Mouse (Mus musculus) MEL (cell line): Measurements from ENCODE around the gene Faap100.

Experiments
- CHD1 ChIP-seq: IDR thresholded peaks from 2 replicates; pipeline ENCODE4 v1.6.1; 2012; ENCODE audit warnings: low read depth, mild to moderate bottlenecking, inconsistent platforms, low read length, improper control_type of control experiment
- CHD2 ChIP-seq: IDR thresholded peaks from 2 replicates; pipeline ENCODE4 v1.6.1; 2011; ENCODE audit warnings: low read length, improper control_type of control experiment
- CTCF ChIP-seq, 3 experiments: IDR thresholded peaks in 2 of 3; conservative IDR thresholded peaks in 1 of 3; 2 replicates each; pipeline ENCODE4 v1.5.1; 2011 to 2012; ENCODE audit warnings: low read length in 3 of 3, low read depth in 2 of 3, mild to moderate bottlenecking in 2 of 3, improper control_type of control experiment in 1 of 3, inconsistent platforms in 1 of 3, mixed read lengths in 1 of 3, moderate library complexity in 1 of 3; ENCODE audit not compliant: control insufficient read depth in 1 of 3, insufficient read depth in 1 of 3, poor library complexity in 1 of 3, severe bottlenecking in 1 of 3
- E2F4 ChIP-seq: IDR thresholded peaks from 2 replicates; pipeline ENCODE4 v1.6.1; 2011; ENCODE audit warnings: low read depth, low read length, improper control_type of control experiment, borderline replicate concordance
- HCFC1 ChIP-seq: IDR thresholded peaks from 2 replicates; pipeline ENCODE4 v1.6.1; 2012; ENCODE audit warnings: low read depth, mild to moderate bottlenecking, inconsistent platforms, low read length, improper control_type of control experiment, moderate library complexity
- KAT2A ChIP-seq: conservative IDR thresholded peaks from 2 replicates; pipeline ENCODE4 v1.6.1; 2012; ENCODE audit warnings: low read depth, low read length, improper control_type of control experiment, inconsistent platforms
- NELFE ChIP-seq: IDR thresholded peaks from 2 replicates; pipeline ENCODE4 v1.6.1; 2011; ENCODE audit warnings: low read depth, low read length, improper control_type of control experiment
- POLR2AphosphoS5 ChIP-seq: IDR thresholded peaks from 2 replicates; pipeline ENCODE4 v1.6.1; 2012; ENCODE audit warnings: low read depth, borderline replicate concordance, mild to moderate bottlenecking, inconsistent platforms, low read length, moderate library complexity, mixed read lengths
- TCF12 ChIP-seq: IDR thresholded peaks from 2 replicates; pipeline ENCODE4 v1.6.1; 2014; ENCODE audit warnings: low read depth, mild to moderate bottlenecking, inconsistent platforms, low read length, improper control_type of control experiment, moderate library complexity
- ZNF384 ChIP-seq: IDR thresholded peaks from 2 replicates; pipeline ENCODE4 v1.6.1; 2012; ENCODE audit warnings: low read depth, mild to moderate bottlenecking, inconsistent platforms, low read length, improper control_type of control experiment

DNA sequence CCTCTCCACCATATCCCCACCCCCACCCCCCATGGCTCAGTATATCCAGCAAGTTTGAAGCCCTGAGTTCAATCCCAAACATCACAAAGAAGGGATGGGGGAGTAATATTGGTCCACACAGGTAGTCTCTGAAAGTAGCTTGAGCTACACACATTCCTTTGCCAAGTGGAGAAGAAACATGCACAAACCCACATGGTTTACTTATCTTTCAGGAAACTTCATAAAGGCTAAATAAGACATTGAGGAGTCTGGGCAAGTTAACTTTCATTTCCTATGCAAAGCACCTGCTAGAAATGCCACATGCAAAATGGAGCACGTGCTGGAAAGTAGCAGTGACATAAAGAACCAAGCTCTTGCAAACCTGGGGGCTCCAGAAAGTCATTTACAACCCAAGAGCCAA lies 27.9 kb upstream of the Faap100 start:
- TF ChIP-seq HCFC1 = no peak
- no peak for TF ChIP-seq NELFE
- TF ChIP-seq KAT2A = no peak
- TF ChIP-seq CTCF (IDR thresholded peaks at IDR 0.05 in 2 of 3, conservative IDR thresholded peaks at IDR 0.05 in 1 of 3; ENCODE audit: control insufficient read depth in 1 of 3, insufficient read depth in 1 of 3, low read depth in 2 of 3, low read length in 3 of 3, poor library complexity in 1 of 3, severe bottlenecking in 1 of 3) = no peak
- TF ChIP-seq TCF12 = no peak
- no peak; the same call in 1 of the 2 replicates for TF ChIP-seq ZNF384
- TF ChIP-seq CHD1 = 0 out of 2 replicates have a peak, but pooled peaks have one; percentile 50
- TF ChIP-seq CHD2 = no peak
- TF ChIP-seq E2F4 = no peak
- no peak for TF ChIP-seq POLR2AphosphoS5
